Mouse (Mus musculus) bone marrow macrophage, adult 2 months (primary cell): ENCODE data around the gene Enpp6.

Experiments
- CTCF ChIP-seq: IDR thresholded peaks from 2 replicates; pipeline ENCODE4 v1.5.1; 2012; ENCODE audit warnings: low read depth, mild to moderate bottlenecking, low read length, moderate library complexity
- POLR2A ChIP-seq: IDR thresholded peaks from 2 replicates; pipeline ENCODE4 v1.6.1; 2012; ENCODE audit warnings: mild to moderate bottlenecking, low read depth, low read length, borderline replicate concordance

DNA sequence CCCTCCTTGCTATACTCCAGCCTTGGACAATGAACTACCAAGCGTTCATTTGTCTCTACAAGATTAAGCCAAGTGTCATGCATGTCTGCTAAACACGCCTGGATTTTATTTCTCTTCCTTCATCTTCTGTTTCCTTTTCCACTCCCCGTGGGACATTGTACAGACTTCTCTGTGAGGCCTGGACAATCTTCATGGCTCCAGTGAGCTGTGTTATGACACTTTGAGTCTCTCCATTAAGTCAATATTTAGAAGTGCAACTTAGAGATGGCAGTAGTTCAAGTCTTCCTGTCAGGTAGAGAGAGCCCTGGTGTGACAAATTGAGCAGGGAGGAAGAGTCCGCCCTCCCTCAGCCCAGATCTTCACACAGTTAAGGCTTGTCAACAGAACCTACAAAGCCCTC is 47.3 kb downstream of the Enpp6 start:
- TF ChIP-seq CTCF, result no peak
- no peak for TF ChIP-seq POLR2A
